Comparison of ENCODE assay signal across 10 mouse cellular contexts in genomic region chr14:31132491-31132975, GRCm38 (mm10). TPM values are rescaled to one million over a fixed set of nuclear protein-coding genes. Genes with fewer than 3 reads are reported as not detected.
DNase-seq lines count a peak whose midpoint lies in the region; ATAC-seq lines count a peak whose summit lies in the region.
"Had no signal": no experiment of that assay in that cellular context is flagged by ENCODE, and none has a peak within 500 bp of the region (broad histone marks: within the 10 kb centered on the region; RNA-seq: fewer than 3 reads in every experiment).

No protein-coding gene starts in this region.

- 81% methylated on average over 7 of the region's 7 CpGs for WGBS in embryonic facial prominence, embryonic 14.5 days
- 88% methylated on average over 7 of the region's 7 CpGs for WGBS in intestine, embryonic 14.5 days
- 88% methylated on average over 7 of the region's 7 CpGs for WGBS in midbrain, embryonic 14.5 days

- H3K4me2 ChIP-seq in embryonic facial prominence, embryonic 14.5 days (ENCODE audit: low read depth, low read length): peak overlapping the region; percentile 74
- H3K4me2 ChIP-seq in intestine, embryonic 14.5 days (ENCODE audit: low read length): peak overlapping the region; percentile 67
- peak overlapping the region; percentile 53 for H3K4me2 ChIP-seq in midbrain, embryonic 14.5 days (ENCODE audit: low read length)

- H3K27ac ChIP-seq in embryonic facial prominence, embryonic 14.5 days (replicated peaks; ENCODE audit: low read depth, low read length): peak overlapping the region; percentile 68
- 0 out of 2 replicates have a peak overlapping the region, but pooled peaks have one; percentile 43 for H3K27ac ChIP-seq in intestine, embryonic 14.5 days (ENCODE audit: low read depth)
- H3K27ac ChIP-seq in midbrain, embryonic 14.5 days (replicated peaks; ENCODE audit: low read depth, low read length): no peak overlapping the region

- H3K27me3 ChIP-seq in embryonic facial prominence, embryonic 14.5 days (replicated peaks; ENCODE audit: control insufficient read depth, insufficient read depth, low read length): no peaks in the 10 kb centered on the region
- no peaks in the 10 kb centered on the region for H3K27me3 ChIP-seq in intestine, embryonic 14.5 days (replicated peaks; ENCODE audit: control insufficient read depth, insufficient read depth, low read length)
- no peaks in the 10 kb centered on the region for H3K27me3 ChIP-seq in midbrain, embryonic 14.5 days (ENCODE audit: control insufficient read depth, insufficient read depth, low read length)

- H3K4me1 ChIP-seq in embryonic facial prominence, embryonic 14.5 days (ENCODE audit: control insufficient read depth, insufficient read depth, low read length): peaks cover 43% of the 10 kb centered on the region
- H3K4me1 ChIP-seq in intestine, embryonic 14.5 days (replicated peaks; ENCODE audit: control insufficient read depth, insufficient read depth, low read length): peaks cover 28% of the 10 kb centered on the region
- peaks cover 32% of the 10 kb centered on the region for H3K4me1 ChIP-seq in midbrain, embryonic 14.5 days (ENCODE audit: control insufficient read depth, insufficient read depth, low read length)

- H3K9ac ChIP-seq in embryonic facial prominence, embryonic 14.5 days (ENCODE audit: low read depth, low read length): peak overlapping the region; percentile 90
- H3K9ac ChIP-seq in intestine, embryonic 14.5 days (ENCODE audit: low read length): no peak overlapping the region
- no peak overlapping the region; the same call in 1 of the 2 replicates for H3K9ac ChIP-seq in midbrain, embryonic 14.5 days (replicated peaks; ENCODE audit: low read length)

- DNase-seq in heart, adult 11 months: peak; percentile 89
- DNase-seq in heart, postnatal 10 days: no peak
- no peak for DNase-seq in embryonic facial prominence, embryonic 14.5 days (ENCODE audit: low spot score)
- DNase-seq in intestine, embryonic 14.5 days (ENCODE audit: low spot score): peak; percentile 50
- no peak for DNase-seq in midbrain, embryonic 14.5 days
- no peak for DNase-seq in spleen, postnatal 36 days (ENCODE audit: low spot score in 2 of 2)
- no peak for DNase-seq in lung, postnatal 36 days
- DNase-seq: adrenal gland, adult 8-10 months; layer of hippocampus, adult 9-11 months had no signal

- peak overlapping the region; percentile 90 for H3K4me3 ChIP-seq in embryonic facial prominence, embryonic 14.5 days (ENCODE audit: low read depth, low read length)
- peak overlapping the region; percentile 95 for H3K4me3 ChIP-seq in intestine, embryonic 14.5 days (ENCODE audit: low read depth, low read length)
- H3K4me3 ChIP-seq in midbrain, embryonic 14.5 days (replicated peaks; ENCODE audit: low read depth, low read length): peak overlapping the region; percentile 80

- H3K36me3 ChIP-seq in embryonic facial prominence, embryonic 14.5 days (ENCODE audit: control insufficient read depth, insufficient read depth, low read length): peaks cover 34% of the 10 kb centered on the region
- H3K36me3 ChIP-seq in intestine, embryonic 14.5 days (ENCODE audit: control insufficient read depth, insufficient read depth, low read length): peaks cover 34% of the 10 kb centered on the region
- H3K36me3 ChIP-seq in midbrain, embryonic 14.5 days (ENCODE audit: control insufficient read depth, insufficient read depth, low read length): peaks cover 34% of the 10 kb centered on the region

- H3K9me3 ChIP-seq in embryonic facial prominence, embryonic 14.5 days (ENCODE audit: control insufficient read depth, low read length): no peaks in the 10 kb centered on the region
- H3K9me3 ChIP-seq in intestine, embryonic 14.5 days (ENCODE audit: control insufficient read depth, low read length): no peaks in the 10 kb centered on the region
- H3K9me3 ChIP-seq in midbrain, embryonic 14.5 days (ENCODE audit: control insufficient read depth, low read length): no peaks in the 10 kb centered on the region

- intact Hi-C loops in heart, postnatal 10 days (cut with DNase I): no loop called here

- no peak for ATAC-seq in embryonic facial prominence, embryonic 14.5 days (ENCODE audit: low read depth)
- no peak for ATAC-seq in intestine, embryonic 14.5 days (replicated peaks; ENCODE audit: low FRiP score, low TSS enrichment, low read depth)
- ATAC-seq in midbrain, embryonic 14.5 days (ENCODE audit: low FRiP score, low TSS enrichment): no peak
- ATAC-seq in megakaryocyte-erythroid progenitor cell, adult 5-6 weeks (replicated peaks; ENCODE audit: low FRiP score, low TSS enrichment, poor library complexity, severe bottlenecking): no peak

RNA-seq across cellular contexts. Expression of gene Nt5dc2, which starts 1.7 kb away (rescaled TPM):
- total RNA-seq in heart, postnatal 10 days (2021): 10 to 100 TPM; 53.1 to 57.7 TPM
- polyA plus RNA-seq in embryonic facial prominence, embryonic 14.5 days (2014; fragmentation: Nextera tagmentation; extraction: Ambion mirVana): 362 and 371 TPM in 2 replicates
- polyA plus RNA-seq in intestine, embryonic 14.5 days (2014; fragmentation: Nextera tagmentation; extraction: Ambion mirVana): 308 and 365 TPM in 2 replicates
- 234 and 284 TPM in 2 replicates for polyA plus RNA-seq in midbrain, embryonic 14.5 days (2014; fragmentation: Nextera tagmentation; extraction: Ambion mirVana)
- 82.3 and 91.5 TPM in 2 replicates for total RNA-seq in megakaryocyte-erythroid progenitor cell, adult 5-6 weeks (2014; fragmentation: Nextera tagmentation)
- total RNA-seq in megakaryocyte-erythroid progenitor cell, adult 5-6 weeks (2017): 49.2 and 87.0 TPM in 2 replicates

RNA-seq across cellular contexts. Expression of gene Smim4, which starts 3.8 kb away (rescaled TPM):
- total RNA-seq in heart, postnatal 10 days (2021): 10 to 100 TPM; 92.2 to 93.5 TPM
- polyA plus RNA-seq in embryonic facial prominence, embryonic 14.5 days (2014; fragmentation: Nextera tagmentation; extraction: Ambion mirVana): 62.3 and 64.8 TPM in 2 replicates
- polyA plus RNA-seq in intestine, embryonic 14.5 days (2014; fragmentation: Nextera tagmentation; extraction: Ambion mirVana): 91.3 and 94.4 TPM in 2 replicates
- polyA plus RNA-seq in midbrain, embryonic 14.5 days (2014; fragmentation: Nextera tagmentation; extraction: Ambion mirVana): 64.8 and 77.7 TPM in 2 replicates
- 161 and 205 TPM in 2 replicates for total RNA-seq in megakaryocyte-erythroid progenitor cell, adult 5-6 weeks (2014; fragmentation: Nextera tagmentation)
- 56.2 and 61.8 TPM in 2 replicates for total RNA-seq in megakaryocyte-erythroid progenitor cell, adult 5-6 weeks (2017)

RNA-seq across cellular contexts. Expression of gene Stab1, which starts 35.9 kb away (rescaled TPM):
- total RNA-seq in heart, postnatal 10 days (2021): 10 to 100 TPM; 77.3 to 78.9 TPM
- 69.4 and 76.1 TPM in 2 replicates for polyA plus RNA-seq in embryonic facial prominence, embryonic 14.5 days (2014; fragmentation: Nextera tagmentation; extraction: Ambion mirVana)
- polyA plus RNA-seq in intestine, embryonic 14.5 days (2014; fragmentation: Nextera tagmentation; extraction: Ambion mirVana): 35.8 and 41.0 TPM in 2 replicates
- 6.6 and 26.6 TPM in 2 replicates for polyA plus RNA-seq in midbrain, embryonic 14.5 days (2014; fragmentation: Nextera tagmentation; extraction: Ambion mirVana)
- 0.20 and 0.37 TPM in 2 replicates for total RNA-seq in megakaryocyte-erythroid progenitor cell, adult 5-6 weeks (2014; fragmentation: Nextera tagmentation)
- total RNA-seq in megakaryocyte-erythroid progenitor cell, adult 5-6 weeks (2017): not detected in 2 replicates

Comparison
In these comparisons a context has a peak if more than half of its experiments do, and no peak if none do; other contexts are left out.
1. DNase-seq: peak in heart, adult 11 months (single experiment) and intestine, embryonic 14.5 days (single experiment); none in heart, postnatal 10 days (0 of 2), embryonic facial prominence, embryonic 14.5 days (single experiment), midbrain, embryonic 14.5 days (single experiment), spleen, postnatal 36 days (0 of 2) and lung, postnatal 36 days (single experiment).
2. Peak in every context shown above with its lines, with median percentiles within 50 percentile points of each other: H3K4me2 ChIP-seq and H3K4me3 ChIP-seq.